Mouse (Mus musculus) heart, adult 9 months (tissue): ENCODE measurements around the gene Tm4sf20.

Source experiments
- DNase-seq, 2 experiments: peaks; one replicate each; pipeline ENCODE4 v3.0.0; 2022; ENCODE audit warnings: low spot score in 2 of 2

Gene Tm4sf20

GRCm38 (mm10) chr1:82768269-82768668 lies at the start of gene Tm4sf20:
TSS of gene Tm4sf20 (minus strand) at chr1:82768461.
- DNase-seq = no peak

GRCm38 (mm10) chr1:82815941-82816716 lies 47.9 kb upstream of the Tm4sf20 start:
- peak in 1 of 2 experiments; percentile 26 for DNase-seq

- DNase-seq = no peak
Measured at GRCm38 (mm10) chr1:82811766-82812165, 43.5 kb upstream of the Tm4sf20 start.

- DNase-seq = no peak
Measured at GRCm38 (mm10) chr1:82808564-82808963, 40.3 kb upstream of the Tm4sf20 start.

GRCm38 (mm10) chr1:82807206-82807605 lies 38.9 kb upstream of the Tm4sf20 start:
- no peak for DNase-seq

GRCm38 (mm10) chr1:82806391-82806790 lies 38.1 kb upstream of the Tm4sf20 start:
- DNase-seq = peak; percentile 17 to 24

- no peak for DNase-seq
Measured at GRCm38 (mm10) chr1:82804059-82804458, 35.8 kb upstream of the Tm4sf20 start.

GRCm38 (mm10) chr1:82803608-82804007 lies 35.3 kb upstream of the Tm4sf20 start:
- DNase-seq = no peak

GRCm38 (mm10) chr1:82801105-82801783 lies 33.0 kb upstream of the Tm4sf20 start:
- DNase-seq = no peak

GRCm38 (mm10) chr1:82798922-82799321 lies 30.7 kb upstream of the Tm4sf20 start:
- DNase-seq = peak; percentile 6 to 16

GRCm38 (mm10) chr1:82798304-82798703 lies 30.0 kb upstream of the Tm4sf20 start:
- no peak for DNase-seq

- DNase-seq = no peak
Measured at GRCm38 (mm10) chr1:82797088-82797487, 28.8 kb upstream of the Tm4sf20 start.

- DNase-seq = peak; percentile 7 to 13
Measured at GRCm38 (mm10) chr1:82795702-82796443, 27.6 kb upstream of the Tm4sf20 start.

- no peak for DNase-seq
Measured at GRCm38 (mm10) chr1:82795211-82795610, 26.9 kb upstream of the Tm4sf20 start.

GRCm38 (mm10) chr1:82793986-82794385 lies 25.7 kb upstream of the Tm4sf20 start:
- no peak for DNase-seq

GRCm38 (mm10) chr1:82793110-82793509 lies 24.8 kb upstream of the Tm4sf20 start:
- no peak for DNase-seq

GRCm38 (mm10) chr1:82792238-82792637 lies 24.0 kb upstream of the Tm4sf20 start:
- no peak for DNase-seq

- no peak for DNase-seq
Measured at GRCm38 (mm10) chr1:82791105-82791504, 22.8 kb upstream of the Tm4sf20 start.

GRCm38 (mm10) chr1:82788070-82788469 lies 19.8 kb upstream of the Tm4sf20 start:
- no peak for DNase-seq

GRCm38 (mm10) chr1:82787414-82787813 lies 19.2 kb upstream of the Tm4sf20 start:
- DNase-seq = peak; percentile 74 to 83

GRCm38 (mm10) chr1:82785546-82785945 lies 17.3 kb upstream of the Tm4sf20 start:
- DNase-seq = no peak

GRCm38 (mm10) chr1:82783559-82783958 lies 15.3 kb upstream of the Tm4sf20 start:
- DNase-seq = no peak
